Mouse (Mus musculus) 3134 (cell line): ENCODE data around the gene Igfals.

Experiments used
- DNase-seq: peaks from one replicate; pipeline ENCODE4 v3.0.0-alpha.2; 2011; ENCODE audit warnings: low spot score; ENCODE audit not compliant: insufficient read length; ENCODE audit errors: extremely low read depth

Gene Igfals

GRCm38 (mm10) chr17:24860076-24860475, 5.7 kb upstream of the Igfals start:
- no peak for DNase-seq

- DNase-seq: no peak
These were observed 4.0 kb upstream of the Igfals start for GRCm38 (mm10) chr17:24861785-24862184.

- no peak for DNase-seq
These were observed 2.1 kb downstream of the Igfals start for GRCm38 (mm10) chr17:24867914-24868313.

- DNase-seq: no peak
These were observed 8.1 kb downstream of the Igfals start for GRCm38 (mm10) chr17:24873695-24874404.

GRCm38 (mm10) chr17:24874405-24874745, 8.6 kb downstream of the Igfals start:
- no peak for DNase-seq

GRCm38 (mm10) chr17:24874989-24875388, 9.2 kb downstream of the Igfals start:
- DNase-seq: no peak

GRCm38 (mm10) chr17:24877336-24878116, 11.7 kb downstream of the Igfals start:
- no peak for DNase-seq

GRCm38 (mm10) chr17:24878117-24878397, 12.3 kb downstream of the Igfals start:
- no peak for DNase-seq

- no peak for DNase-seq
These were observed 12.7 kb downstream of the Igfals start for GRCm38 (mm10) chr17:24878531-24878930.

GRCm38 (mm10) chr17:24881738-24882440, 16.1 kb downstream of the Igfals start:
- peak; percentile 69 for DNase-seq

GRCm38 (mm10) chr17:24884391-24884790, 18.6 kb downstream of the Igfals start:
- no peak for DNase-seq

- DNase-seq: no peak
These were observed 19.7 kb downstream of the Igfals start for GRCm38 (mm10) chr17:24885356-24886133.

GRCm38 (mm10) chr17:24886134-24886931, 20.5 kb downstream of the Igfals start, which contains the start of the genes Nubp2 and Spsb3:
Gene Nubp2, minus strand, starts transcription at chr17:24886349.
Gene Spsb3, plus strand, starts transcription at chr17:24886643.
- DNase-seq: peak; percentile 96

GRCm38 (mm10) chr17:24886932-24887271, 21.1 kb downstream of the Igfals start:
- DNase-seq: no peak

- no peak for DNase-seq
These were observed 21.7 kb downstream of the Igfals start for GRCm38 (mm10) chr17:24887291-24888080.

GRCm38 (mm10) chr17:24888862-24889261, 23.1 kb downstream of the Igfals start:
- no peak for DNase-seq

- no peak for DNase-seq
These were observed 24.6 kb downstream of the Igfals start for GRCm38 (mm10) chr17:24890151-24891092.

GRCm38 (mm10) chr17:24891321-24891720, 25.5 kb downstream of the Igfals start:
- DNase-seq: no peak
